Mouse (Mus musculus) T-cell, adult 66 days (primary cell): ENCODE data around the gene Wt1. TPM values are rescaled to one million over a fixed set of nuclear protein-coding genes. Genes with fewer than 3 reads are reported as not detected.

ENCODE experiments used
- total RNA-seq, 2 experiments: library from RNA; stranded (reverse); gene quantifications; 3 replicates in 1 of 2; 4 replicates in 1 of 2; pipeline ENCODE4 v1.2.4; 2023

Gene Wt1
- total RNA-seq, result not detected

DNA sequence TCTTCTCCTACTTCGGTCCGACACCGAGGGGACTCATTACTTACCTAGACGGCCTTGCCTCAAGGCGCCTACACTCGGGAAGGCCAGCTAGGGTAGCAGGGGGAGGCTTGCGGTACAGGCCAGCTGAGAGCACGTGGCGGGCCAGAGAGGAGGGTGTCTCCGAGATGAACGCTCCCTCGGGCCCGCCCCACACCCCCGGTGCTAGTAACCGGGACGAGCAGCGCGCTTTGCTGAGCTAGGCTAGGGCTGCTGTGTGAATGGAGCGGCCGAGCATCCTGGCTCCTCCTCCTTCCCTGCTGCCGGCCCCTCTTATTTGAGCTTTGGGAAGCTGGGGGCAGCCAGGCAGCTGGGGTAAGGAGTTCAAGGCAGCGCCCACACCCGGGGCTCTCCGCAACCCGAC lies at the start of gene Wt1:
Gene Wt1 (plus strand): TSS at position 251 of the 400 bp plus-strand sequence.

DNA sequence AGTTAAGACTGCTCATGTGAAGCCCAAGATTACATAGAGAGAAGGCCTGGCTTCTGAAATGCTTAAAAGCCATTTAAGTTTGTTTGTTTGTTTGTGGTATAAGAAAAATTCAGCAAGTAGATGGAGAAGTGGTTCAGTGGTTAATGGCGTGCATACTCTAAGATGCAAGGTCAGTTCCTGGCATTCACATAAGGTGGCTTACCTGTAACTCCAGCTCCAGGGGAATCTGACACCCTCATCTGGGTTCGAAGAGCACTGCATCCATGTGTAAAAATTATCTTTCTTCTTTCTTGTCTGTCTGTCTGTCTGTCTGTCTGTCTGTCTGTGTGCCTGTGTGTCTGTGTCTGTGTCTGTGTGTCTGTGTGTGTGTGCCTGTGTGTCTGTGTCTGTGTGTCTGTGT lies 34.6 kb upstream of the Wt1 start, which contains the start of gene Gm11060:
Gene Gm11060 (plus strand): TSS at position 301 of the 400 bp plus-strand sequence.

Other genes starting within 250 kb of the Wt1 start
- 100 to 1,000 TPM; 154 to 181 TPM for gene Eif3m, start 109.4 kb upstream of the Wt1 start, total RNA-seq
- not detected for gene Gm11060, start 34.5 kb upstream of the Wt1 start, total RNA-seq
- not detected for gene Them7, start 97.8 kb downstream of the Wt1 start, total RNA-seq